Mouse (Mus musculus) megakaryocyte, adult 5-6 weeks (primary cell): ENCODE results near the gene Olfr1230. TPM values are rescaled to one million over a fixed set of nuclear protein-coding genes. Genes with fewer than 3 reads are reported as not detected.

Source experiments
- ATAC-seq: 2 replicates; pipeline ENCODE4 v1.8.0; 2016; ENCODE audit warnings: mild to moderate bottlenecking, inconsistent platforms; ENCODE audit not compliant: poor library complexity, severe bottlenecking
- total RNA-seq, 2 experiments: library from RNA; stranded (forward) in 1 of 2; stranded (reverse) in 1 of 2; fragments of 153-499, 151-499 nt in 1 of 2; fragments of 221-1000, 200-1000 nt in 1 of 2; gene quantifications; 2 replicates each; pipeline versions ENCODE4 v1.2.3 to v1.2.4; 2015 to 2017

Gene Olfr1230
- not detected in 2 replicates for total RNA-seq (2015)
- total RNA-seq (2017): not detected in 2 replicates

GRCm38 (mm10) chr2:89297168-89297567, at the start of gene Olfr1230:
Olfr1230 (minus strand) TSS chr2:89297268.
- ATAC-seq: no peak

GRCm38 (mm10) chr2:89342298-89342697, 45.2 kb upstream of the Olfr1230 start, which contains the start of gene Olfr1233:
Olfr1233 (minus strand) TSS chr2:89342398.
- ATAC-seq: no peak

GRCm38 (mm10) chr2:89329575-89329974, 32.5 kb upstream of the Olfr1230 start, which contains the start of gene Olfr1232:
Olfr1232 (minus strand) TSS chr2:89329675.
- no peak for ATAC-seq

GRCm38 (mm10) chr2:89306974-89307373, 9.9 kb upstream of the Olfr1230 start, which contains the start of gene Olfr1231:
Olfr1231 (minus strand) TSS chr2:89307074.
- ATAC-seq: no peak

GRCm38 (mm10) chr2:89287914-89288313, 9.2 kb downstream of the Olfr1230 start, which contains the start of gene Olfr1229:
Olfr1229 (minus strand) TSS chr2:89288014.
- no peak for ATAC-seq

- no peak for ATAC-seq
Observed at GRCm38 (mm10) chr2:89253962-89254361, 43.1 kb downstream of the Olfr1230 start, which contains the start of gene Olfr1228. Olfr1228 (minus strand) TSS chr2:89254062.

Other genes starting within 250 kb of the Olfr1230 start
- gene Olfr1218, start 236.1 kb downstream of the Olfr1230 start, total RNA-seq (2015): not detected in 2 replicates
- gene Olfr1218, start 236.1 kb downstream of the Olfr1230 start, total RNA-seq (2017): not detected in 2 replicates
- not detected in 2 replicates for gene Olfr1219, start 213.8 kb downstream of the Olfr1230 start, total RNA-seq (2015)
- gene Olfr1219, start 213.8 kb downstream of the Olfr1230 start, total RNA-seq (2017): not detected in 2 replicates
- gene Olfr1220, start 190.4 kb downstream of the Olfr1230 start, total RNA-seq (2015): not detected in 2 replicates
- gene Olfr1220, start 190.4 kb downstream of the Olfr1230 start, total RNA-seq (2017): not detected in 2 replicates
- not detected in 2 replicates for gene Olfr1221, start 180.0 kb downstream of the Olfr1230 start, total RNA-seq (2015)
- not detected in 2 replicates for gene Olfr1221, start 180.0 kb downstream of the Olfr1230 start, total RNA-seq (2017)
- not detected in 2 replicates for gene Olfr1222, start 164.2 kb downstream of the Olfr1230 start, total RNA-seq (2015)
- gene Olfr1222, start 164.2 kb downstream of the Olfr1230 start, total RNA-seq (2017): not detected in 2 replicates
- gene Olfr1223, start 145.7 kb downstream of the Olfr1230 start, total RNA-seq (2015): not detected in 2 replicates
- not detected in 2 replicates for gene Olfr1223, start 145.7 kb downstream of the Olfr1230 start, total RNA-seq (2017)
- gene Olfr1224-ps1, start 133.2 kb downstream of the Olfr1230 start, total RNA-seq (2015): not detected in 2 replicates
- not detected in 2 replicates for gene Olfr1224-ps1, start 133.2 kb downstream of the Olfr1230 start, total RNA-seq (2017)
- gene Olfr1225, start 122.6 kb downstream of the Olfr1230 start, total RNA-seq (2015): not detected in 2 replicates
- gene Olfr1225, start 122.6 kb downstream of the Olfr1230 start, total RNA-seq (2017): not detected in 2 replicates
- not detected in 2 replicates for gene Olfr1226, start 97.2 kb downstream of the Olfr1230 start, total RNA-seq (2015)
- gene Olfr1226, start 97.2 kb downstream of the Olfr1230 start, total RNA-seq (2017): not detected in 2 replicates
- not detected in 2 replicates for gene Olfr1228, start 43.2 kb downstream of the Olfr1230 start, total RNA-seq (2015)
- not detected in 2 replicates for gene Olfr1228, start 43.2 kb downstream of the Olfr1230 start, total RNA-seq (2017)
- gene Olfr1229, start 9.3 kb downstream of the Olfr1230 start, total RNA-seq (2015): not detected in 2 replicates
- not detected in 2 replicates for gene Olfr1229, start 9.3 kb downstream of the Olfr1230 start, total RNA-seq (2017)
- gene Olfr1231, start 9.8 kb upstream of the Olfr1230 start, total RNA-seq (2015): not detected in 2 replicates
- not detected in 2 replicates for gene Olfr1231, start 9.8 kb upstream of the Olfr1230 start, total RNA-seq (2017)
- not detected in 2 replicates for gene Olfr1232, start 32.4 kb upstream of the Olfr1230 start, total RNA-seq (2015)
- not detected in 2 replicates for gene Olfr1232, start 32.4 kb upstream of the Olfr1230 start, total RNA-seq (2017)
- not detected in 2 replicates for gene Olfr1233, start 45.1 kb upstream of the Olfr1230 start, total RNA-seq (2015)
- gene Olfr1233, start 45.1 kb upstream of the Olfr1230 start, total RNA-seq (2017): not detected in 2 replicates
- not detected in 2 replicates for gene Olfr1234, start 67.6 kb upstream of the Olfr1230 start, total RNA-seq (2015)
- gene Olfr1234, start 67.6 kb upstream of the Olfr1230 start, total RNA-seq (2017): not detected in 2 replicates
- not detected in 2 replicates for gene Olfr1238, start 112.4 kb upstream of the Olfr1230 start, total RNA-seq (2015)
- gene Olfr1238, start 112.4 kb upstream of the Olfr1230 start, total RNA-seq (2017): 0.04 TPM in 1 of 2 replicates, not detected in the other
- gene Olfr1239, start 123.1 kb upstream of the Olfr1230 start, total RNA-seq (2015): not detected in 2 replicates
- gene Olfr1239, start 123.1 kb upstream of the Olfr1230 start, total RNA-seq (2017): not detected in 2 replicates
- gene Olfr1240, start 145.7 kb upstream of the Olfr1230 start, total RNA-seq (2015): not detected in 2 replicates
- gene Olfr1240, start 145.7 kb upstream of the Olfr1230 start, total RNA-seq (2017): not detected in 2 replicates
- gene Olfr1241, start 189.9 kb upstream of the Olfr1230 start, total RNA-seq (2015): not detected in 2 replicates
- not detected in 2 replicates for gene Olfr1241, start 189.9 kb upstream of the Olfr1230 start, total RNA-seq (2017)
- gene Olfr1242, start 201.1 kb upstream of the Olfr1230 start, total RNA-seq (2015): not detected in 2 replicates
- gene Olfr1242, start 201.1 kb upstream of the Olfr1230 start, total RNA-seq (2017): not detected in 2 replicates
- not detected in 2 replicates for gene Olfr1243, start 234.2 kb upstream of the Olfr1230 start, total RNA-seq (2015)
- gene Olfr1243, start 234.2 kb upstream of the Olfr1230 start, total RNA-seq (2017): not detected in 2 replicates